Mouse (Mus musculus): Measurements from ENCODE around the gene Vav1. TPM values are rescaled to one million over a fixed set of nuclear protein-coding genes. Genes with fewer than 3 reads are reported as not detected.

The Vav1 gene
- polyA plus RNA-seq, 1 experiment from 2014 or later = 14.2 TPM

DNA sequence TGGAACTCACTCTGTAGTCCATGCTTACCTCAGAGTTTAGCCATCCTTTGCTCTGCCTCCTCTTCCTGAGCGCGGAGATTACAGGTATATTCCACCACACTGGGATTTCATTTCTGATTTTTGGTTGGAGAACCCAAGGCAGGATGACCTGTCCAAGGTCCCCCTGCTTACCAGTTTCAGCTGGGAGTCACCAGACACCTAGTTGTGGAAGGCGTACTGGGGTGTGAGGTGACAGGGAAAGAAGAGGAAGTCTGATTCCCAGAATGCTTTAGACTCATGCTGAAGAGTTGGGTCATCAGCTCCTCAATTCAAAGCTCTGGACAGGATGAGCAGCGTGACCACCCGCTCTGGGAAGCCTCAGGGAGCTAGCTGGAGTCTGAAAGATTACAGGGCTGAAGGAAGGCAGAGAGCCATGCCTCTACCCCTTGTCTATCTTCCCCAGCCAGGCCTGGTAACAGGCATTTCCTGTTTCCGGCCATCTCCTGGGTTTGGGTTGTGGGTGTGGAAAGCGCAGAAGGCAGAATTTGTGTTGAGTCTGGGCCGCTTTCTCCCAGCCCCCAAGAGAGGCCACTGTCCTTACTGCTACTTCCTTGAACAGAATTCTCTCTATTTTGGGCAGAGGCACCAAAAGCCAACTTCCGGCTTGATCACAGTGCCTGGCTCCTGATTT, 11.2 kb downstream of the Vav1 start:
- Histone ChIP-seq H3K4me3 (peak overlapping the region; percentile 8; the same call in 1 of the 2 replicates), H3K27ac (peak overlapping the region; percentile 70; the same call in 1 of the 2 replicates), H3K9me3 (replicated peaks) (no peaks in the 10 kb centered on the region), H3K4me2 (peak overlapping the region; percentile 35), H3K4me1 (peaks cover 40% of the 10 kb centered on the region), H3K36me3 (0 out of 2 replicates have a peak, but pooled peaks cover 7% of the 10 kb centered on the region), H3K9ac (no peak overlapping the region), H3K27me3 (replicated peaks) (no peaks in the 10 kb centered on the region)
- WGBS (ENCODE audit: insufficient replicate concordance) = 31% methylated on average over 9 of the region's 9 CpGs
- ATAC-seq = peak; percentile 71

DNA sequence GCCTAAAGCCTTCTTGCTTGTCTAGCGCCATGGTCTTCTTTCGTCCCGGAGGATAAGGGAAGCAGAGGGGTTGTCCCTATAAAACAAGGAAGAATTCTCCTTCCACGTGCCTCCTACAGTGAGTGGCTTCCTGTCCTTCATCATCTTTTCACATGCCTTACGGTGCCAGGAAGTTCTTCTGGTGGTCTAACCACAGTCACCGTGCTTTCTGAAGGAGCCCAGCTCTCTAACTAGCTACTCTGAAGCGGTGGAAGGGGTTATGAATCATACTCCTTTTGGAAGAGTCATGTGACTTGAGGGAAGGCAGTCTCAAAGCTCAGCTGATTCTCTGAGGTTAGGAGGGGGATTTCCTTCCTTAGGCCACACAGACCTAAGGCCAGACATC, 11.8 kb downstream of the Vav1 start:
- peak overlapping the region; percentile 8; the same call in 1 of the 2 replicates for H3K4me3 ChIP-seq
- peak overlapping the region; percentile 70; the same call in 1 of the 2 replicates for H3K27ac ChIP-seq
- H3K27me3 ChIP-seq (replicated peaks) = no peaks in the 10 kb centered on the region
- ATAC-seq = peak; percentile 10
- H3K9ac ChIP-seq = no peak overlapping the region
- H3K4me1 ChIP-seq = peaks cover 45% of the 10 kb centered on the region
- H3K9me3 ChIP-seq (replicated peaks) = no peaks in the 10 kb centered on the region
- H3K4me2 ChIP-seq = peak overlapping the region; percentile 35
- 13% methylated on average over 7 of the region's 7 CpGs for WGBS (ENCODE audit: insufficient replicate concordance)
- H3K36me3 ChIP-seq = 0 out of 2 replicates have a peak, but pooled peaks cover 7% of the 10 kb centered on the region

DNA sequence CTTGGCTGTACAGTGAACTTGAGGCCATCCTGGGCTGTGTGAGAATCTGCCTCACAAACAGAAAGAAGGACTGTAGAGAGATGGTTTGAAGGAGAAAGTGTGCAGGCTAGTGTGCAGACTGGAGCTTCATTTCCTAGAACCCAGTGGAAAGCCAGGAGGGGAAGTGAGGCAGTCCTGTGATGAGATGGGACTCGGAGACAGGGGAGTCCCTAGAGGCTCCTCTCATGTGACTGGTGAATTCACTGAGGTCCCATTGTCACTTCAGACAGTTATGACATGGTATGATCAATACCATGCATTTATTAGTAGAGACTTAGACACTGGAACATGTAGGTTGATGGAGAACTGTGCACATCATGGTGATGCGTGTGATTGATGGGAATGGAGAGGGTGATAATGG, 13.4 kb downstream of the Vav1 start:
- H3K36me3 ChIP-seq = peaks cover 10% of the 10 kb centered on the region; the same call in 1 of the 2 replicates
- no peaks in the 10 kb centered on the region for H3K27me3 ChIP-seq (replicated peaks)
- WGBS (ENCODE audit: insufficient replicate concordance) = 70% methylated on average over 2 of the region's 2 CpGs

GRCm38 (mm10) chr17:57292968-57293367, 14.1 kb downstream of the Vav1 start:
- Histone ChIP-seq H3K9me3 (replicated peaks) (no peaks in the 10 kb centered on the region), H3K9ac (no peak overlapping the region), H3K4me2 (no peak overlapping the region), H3K27me3 (replicated peaks) (no peaks in the 10 kb centered on the region), H3K4me1 (peaks cover 33% of the 10 kb centered on the region), H3K27ac (no peak overlapping the region), H3K36me3 (peaks cover 12% of the 10 kb centered on the region; the same call in 1 of the 2 replicates), H3K4me3 (no peak overlapping the region)
- ATAC-seq = no peak
- 81% methylated on average over 9 of the region's 9 CpGs for WGBS (ENCODE audit: insufficient replicate concordance)

More for the DNA sequence above, 13.4 kb downstream of the Vav1 start:
- Histone ChIP-seq H3K9ac (no peak overlapping the region), H3K4me2 (no peak overlapping the region), H3K4me1 (peaks cover 37% of the 10 kb centered on the region), H3K4me3 (no peak overlapping the region), H3K27ac (no peak overlapping the region), H3K9me3 (replicated peaks) (no peaks in the 10 kb centered on the region)
- ATAC-seq = no peak

DNA sequence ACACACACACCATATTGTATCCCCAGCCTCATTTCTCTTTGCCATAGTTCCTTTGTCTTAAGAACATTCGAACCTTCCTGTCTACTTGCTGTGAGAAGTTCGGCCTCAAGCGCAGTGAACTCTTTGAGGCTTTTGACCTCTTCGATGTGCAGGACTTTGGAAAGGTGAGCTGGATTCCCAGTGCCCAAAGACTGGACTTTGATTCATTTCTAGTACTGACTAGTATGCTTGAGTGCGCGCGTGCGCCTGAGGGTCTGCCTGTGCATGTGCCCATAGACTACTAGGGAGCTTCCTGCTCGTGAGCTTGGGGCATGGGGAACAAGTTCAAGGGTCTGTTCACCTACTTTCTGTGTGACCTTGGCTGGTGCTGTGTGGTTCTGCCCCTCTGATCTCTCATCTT, 17.0 kb downstream of the Vav1 start:
- no peak for ATAC-seq
- no peak overlapping the region for H3K9ac ChIP-seq
- H3K27ac ChIP-seq = no peak overlapping the region
- H3K4me1 ChIP-seq = peaks cover 20% of the 10 kb centered on the region
- H3K36me3 ChIP-seq = peaks cover 17% of the 10 kb centered on the region; the same call in 1 of the 2 replicates
- no peaks in the 10 kb centered on the region for H3K27me3 ChIP-seq (replicated peaks)
- H3K4me3 ChIP-seq = no peak overlapping the region
- H3K9me3 ChIP-seq (replicated peaks) = no peaks in the 10 kb centered on the region
- H3K4me2 ChIP-seq = no peak overlapping the region
- WGBS (ENCODE audit: insufficient replicate concordance) = 91% methylated on average over 9 of the region's 9 CpGs

DNA sequence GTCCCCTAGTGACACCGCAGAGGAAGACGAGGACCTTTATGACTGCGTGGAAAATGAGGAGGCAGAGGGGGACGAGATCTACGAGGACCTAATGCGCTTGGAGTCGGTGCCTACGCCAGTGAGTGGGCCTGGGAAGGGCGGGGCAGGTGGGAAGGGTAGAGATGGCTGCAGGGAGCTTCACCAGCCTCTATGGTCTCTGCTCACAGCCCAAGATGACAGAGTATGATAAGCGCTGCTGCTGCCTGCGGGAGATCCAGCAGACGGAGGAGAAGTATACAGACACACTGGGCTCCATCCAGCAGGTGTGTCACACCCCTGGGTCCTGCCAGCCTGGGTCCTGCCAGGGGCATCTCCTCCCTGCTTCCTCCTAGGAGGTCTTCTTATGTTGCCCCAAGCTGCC, 18.1 kb downstream of the Vav1 start:
- Histone ChIP-seq H3K4me1 (peaks cover 16% of the 10 kb centered on the region), H3K27ac (no peak overlapping the region)
- WGBS (ENCODE audit: insufficient replicate concordance) = 60% methylated on average over 12 of the region's 12 CpGs

DNA sequence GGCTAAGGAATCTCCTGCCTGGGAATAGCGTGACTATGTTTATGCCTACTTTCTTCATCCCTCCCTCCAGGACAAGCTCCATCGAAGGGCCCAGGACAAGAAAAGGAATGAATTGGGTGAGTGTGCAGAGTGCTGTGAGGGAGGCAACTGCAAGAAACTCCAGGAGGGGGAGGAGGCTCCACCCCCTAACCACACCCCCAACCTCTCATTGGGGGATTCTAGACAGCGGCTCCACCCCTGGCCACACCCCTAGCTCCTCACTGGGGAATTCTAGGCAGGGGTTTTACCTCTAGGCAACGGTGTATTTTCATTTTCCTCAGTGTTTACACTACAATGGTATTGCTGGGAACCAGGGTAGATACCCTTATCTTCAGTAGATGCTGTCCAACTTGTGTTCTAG, 26.7 kb downstream of the Vav1 start:
- WGBS (ENCODE audit: insufficient replicate concordance) = 59% methylated on average over 4 of the region's 4 CpGs
- Histone ChIP-seq H3K9me3 (replicated peaks) (no peaks in the 10 kb centered on the region), H3K27ac (no peak overlapping the region), H3K4me3 (no peak overlapping the region), H3K9ac (no peak overlapping the region), H3K27me3 (replicated peaks) (no peaks in the 10 kb centered on the region), H3K4me1 (no peaks in the 10 kb centered on the region), H3K36me3 (peaks cover 27% of the 10 kb centered on the region; the same call in 1 of the 2 replicates), H3K4me2 (no peak overlapping the region)
- peak; percentile 57; the same call in 1 of the 2 replicates for ATAC-seq

More for the DNA sequence above, 18.1 kb downstream of the Vav1 start:
- H3K4me2 ChIP-seq = no peak overlapping the region
- no peak overlapping the region for H3K4me3 ChIP-seq
- 0 out of 2 replicates have a peak, but pooled peaks have one; percentile 30 for ATAC-seq
- no peaks in the 10 kb centered on the region for H3K9me3 ChIP-seq (replicated peaks)
- no peaks in the 10 kb centered on the region for H3K27me3 ChIP-seq (replicated peaks)
- no peak overlapping the region for H3K9ac ChIP-seq
- peaks cover 27% of the 10 kb centered on the region; the same call in 1 of the 2 replicates for H3K36me3 ChIP-seq

GRCm38 (mm10) chr17:57307074-57307473, 28.2 kb downstream of the Vav1 start:
- Histone ChIP-seq H3K4me2 (no peak overlapping the region), H3K4me3 (no peak overlapping the region), H3K27me3 (replicated peaks) (no peaks in the 10 kb centered on the region), H3K27ac (no peak overlapping the region), H3K9ac (no peak overlapping the region), H3K36me3 (peaks cover 16% of the 10 kb centered on the region; the same call in 1 of the 2 replicates), H3K9me3 (replicated peaks) (no peaks in the 10 kb centered on the region), H3K4me1 (no peaks in the 10 kb centered on the region)
- 57% methylated on average over 6 of the region's 6 CpGs for WGBS (ENCODE audit: insufficient replicate concordance)
- no peak for ATAC-seq

- no peak overlapping the region for H3K4me2 ChIP-seq
- 0 out of 2 replicates have a peak, but pooled peaks cover 6% of the 10 kb centered on the region for H3K4me1 ChIP-seq
- H3K27me3 ChIP-seq (replicated peaks) = no peaks in the 10 kb centered on the region
- H3K9me3 ChIP-seq (replicated peaks) = no peaks in the 10 kb centered on the region
- ATAC-seq = 0 out of 2 replicates have a peak, but pooled peaks have one; percentile 27
- no peak overlapping the region for H3K27ac ChIP-seq
- H3K4me3 ChIP-seq = no peak overlapping the region
- H3K36me3 ChIP-seq = 0 out of 2 replicates have a peak, but pooled peaks cover 5% of the 10 kb centered on the region
- 48% methylated on average over 13 of the region's 13 CpGs for WGBS (ENCODE audit: insufficient replicate concordance)
- no peak overlapping the region for H3K9ac ChIP-seq
Measured at GRCm38 (mm10) chr17:57311801-57312200, 32.9 kb downstream of the Vav1 start.

- H3K9ac ChIP-seq = no peak overlapping the region
- no peak overlapping the region for H3K4me2 ChIP-seq
- no peaks in the 10 kb centered on the region for H3K9me3 ChIP-seq (replicated peaks)
- peaks cover 5% of the 10 kb centered on the region; the same call in 1 of the 2 replicates for H3K36me3 ChIP-seq
- no peak overlapping the region for H3K27ac ChIP-seq
- H3K27me3 ChIP-seq (replicated peaks) = no peaks in the 10 kb centered on the region
- ATAC-seq = no peak
- 72% methylated on average over 8 of the region's 8 CpGs for WGBS (ENCODE audit: insufficient replicate concordance)
- H3K4me1 ChIP-seq = peaks cover 4% of the 10 kb centered on the region; the same call in 1 of the 2 replicates
- no peak overlapping the region for H3K4me3 ChIP-seq
Measured at GRCm38 (mm10) chr17:57327615-57328014, 48.7 kb downstream of the Vav1 start.

DNA sequence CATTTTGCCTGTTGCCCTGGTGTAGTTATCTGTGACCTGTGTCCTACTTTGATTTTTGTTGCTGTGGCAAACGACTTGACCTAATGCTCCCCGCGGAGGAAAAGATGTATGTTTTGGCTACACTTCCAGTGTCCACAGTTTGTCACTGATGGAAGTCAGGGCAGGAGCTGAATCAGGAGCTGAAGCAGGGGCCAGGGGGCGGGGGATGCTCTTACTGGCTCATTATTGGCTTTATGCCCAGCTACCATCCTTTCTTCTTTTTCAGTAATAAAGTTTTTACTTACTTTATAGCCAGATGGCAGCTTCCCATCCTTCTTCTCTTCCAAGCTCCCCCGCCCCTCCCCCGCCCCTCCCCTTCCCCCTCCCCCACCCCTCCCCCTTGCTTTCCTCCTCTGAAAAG, 50.0 kb downstream of the Vav1 start:
- Histone ChIP-seq H3K27ac (no peak overlapping the region), H3K4me3 (no peak overlapping the region), H3K27me3 (replicated peaks) (no peaks in the 10 kb centered on the region), H3K4me2 (no peak overlapping the region), H3K36me3 (peaks cover 5% of the 10 kb centered on the region; the same call in 1 of the 2 replicates), H3K9me3 (replicated peaks) (no peaks in the 10 kb centered on the region), H3K4me1 (peaks cover 4% of the 10 kb centered on the region; the same call in 1 of the 2 replicates), H3K9ac (no peak overlapping the region)
- WGBS (ENCODE audit: insufficient replicate concordance) = 49% methylated on average over 5 of the region's 6 CpGs
- no peak for ATAC-seq

DNA sequence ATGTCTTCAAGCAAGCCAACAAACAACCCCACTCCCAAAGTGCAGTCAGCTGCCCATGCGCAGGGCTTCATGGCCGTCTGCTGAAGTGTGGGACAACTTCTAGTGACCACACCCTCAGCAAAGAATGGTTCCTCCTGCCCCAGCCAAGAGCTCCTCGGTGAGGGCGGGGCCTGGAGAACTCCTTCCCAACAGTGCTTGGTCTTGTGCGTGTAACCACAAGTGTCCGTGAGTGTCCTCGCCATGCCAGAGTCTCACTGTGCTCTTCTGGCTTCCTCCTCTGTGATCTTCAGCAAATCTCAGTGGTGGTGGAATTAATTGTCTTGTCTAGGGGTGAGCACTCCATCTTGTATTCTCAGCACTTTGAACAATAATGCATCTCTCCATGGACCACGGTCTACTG, 52.1 kb downstream of the Vav1 start:
- no peaks in the 10 kb centered on the region for H3K9me3 ChIP-seq (replicated peaks)
- peaks cover 5% of the 10 kb centered on the region; the same call in 1 of the 2 replicates for H3K36me3 ChIP-seq
- H3K4me1 ChIP-seq = peaks cover 15% of the 10 kb centered on the region; the same call in 1 of the 2 replicates
- no peak overlapping the region for H3K9ac ChIP-seq
- 47% methylated on average over 8 of the region's 8 CpGs for WGBS (ENCODE audit: insufficient replicate concordance)
- H3K27ac ChIP-seq = no peak overlapping the region
- H3K4me3 ChIP-seq = no peak overlapping the region
- H3K27me3 ChIP-seq (replicated peaks) = no peaks in the 10 kb centered on the region
- H3K4me2 ChIP-seq = no peak overlapping the region
- ATAC-seq = no peak

Data from liver, embryonic 12.5 days (tissue).